Mouse (Mus musculus) heart, adult 18-20 months (tissue): ENCODE results near the gene Zc3h4. TPM values are rescaled to one million over a fixed set of nuclear protein-coding genes. Genes with fewer than 3 reads are reported as not detected.
"Not testable (repeated sequence)": the region's sequence is repeated elsewhere in the genome, so short reads cannot be mapped to it uniquely, and the experiment has no call there.

Experiments
- DNase-seq, 2 experiments: peaks; one replicate each; pipeline ENCODE4 v3.0.0; 2021 to 2022; ENCODE audit warnings: mixed read lengths in 1 of 2
- long read RNA-seq, 2 experiments: library from polyadenylated mRNA; stranded (forward); transcript quantifications; one replicate each; pipeline ENCODE4 v2.0.0; 2021
- total RNA-seq, 2 experiments: library from RNA; stranded (reverse); gene quantifications; 2 replicates each; pipeline ENCODE4 v1.2.3; 2021

The Zc3h4 gene
- total RNA-seq, result 10 to 100 TPM; 25.4 to 34.5 TPM
- long read RNA-seq, experiment 1, partial matches to known transcripts, result 2 of 5 reads
- long read RNA-seq, experiment 1, other reads (novel, unspliced or antisense), result 3 of 5 reads
- long read RNA-seq, experiment 2, result 0 reads

DNA sequence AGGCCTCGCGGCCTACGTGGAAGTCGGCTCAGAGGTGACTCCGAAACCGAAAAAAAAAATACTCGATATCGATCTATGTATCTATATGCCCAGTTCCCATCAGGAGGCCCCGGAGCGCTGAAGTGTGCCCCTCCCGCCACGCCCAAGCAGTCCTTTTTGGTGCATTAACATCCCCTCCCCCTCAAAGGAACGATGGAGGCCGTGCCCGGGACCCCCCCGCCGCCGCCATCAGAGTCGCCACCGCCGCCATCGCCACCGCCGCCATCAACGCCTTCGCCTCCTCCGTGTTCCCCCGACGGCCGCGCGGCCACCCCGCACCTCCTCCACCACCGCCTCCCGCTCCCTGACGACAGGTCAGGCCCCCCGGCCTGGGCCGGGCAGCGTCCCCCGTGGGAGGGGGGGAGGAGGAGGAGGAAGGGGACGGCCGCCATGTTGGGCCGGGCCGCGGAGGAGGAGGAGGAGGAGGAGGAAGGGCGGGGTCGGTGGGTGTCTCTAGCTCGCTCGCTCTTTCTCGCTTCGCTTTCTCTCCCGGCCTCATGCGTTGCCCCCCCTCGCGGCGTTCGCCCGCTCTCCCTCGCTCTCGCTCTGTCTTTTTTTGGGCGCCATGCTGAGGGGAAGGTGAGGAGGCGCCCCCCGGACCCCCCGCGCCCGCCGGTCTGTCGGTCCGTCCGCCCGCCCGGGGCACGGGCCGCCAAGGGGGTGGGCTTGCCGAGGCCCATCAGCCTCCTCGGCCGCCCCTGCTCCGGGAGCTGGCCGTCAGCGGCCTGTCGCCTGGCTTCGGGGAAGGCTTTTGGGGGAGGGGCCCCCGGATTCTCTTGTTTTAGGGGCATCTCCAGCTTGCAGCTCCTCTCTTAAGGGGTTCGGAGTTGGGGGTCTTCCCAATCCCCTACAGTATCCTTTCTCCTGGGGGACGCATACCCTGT, at the start of gene Zc3h4:
Zc3h4 (plus strand) TSS at position 222 of the 923 bp plus-strand sequence.
- DNase-seq, result peak; percentile 94 to 96

DNA sequence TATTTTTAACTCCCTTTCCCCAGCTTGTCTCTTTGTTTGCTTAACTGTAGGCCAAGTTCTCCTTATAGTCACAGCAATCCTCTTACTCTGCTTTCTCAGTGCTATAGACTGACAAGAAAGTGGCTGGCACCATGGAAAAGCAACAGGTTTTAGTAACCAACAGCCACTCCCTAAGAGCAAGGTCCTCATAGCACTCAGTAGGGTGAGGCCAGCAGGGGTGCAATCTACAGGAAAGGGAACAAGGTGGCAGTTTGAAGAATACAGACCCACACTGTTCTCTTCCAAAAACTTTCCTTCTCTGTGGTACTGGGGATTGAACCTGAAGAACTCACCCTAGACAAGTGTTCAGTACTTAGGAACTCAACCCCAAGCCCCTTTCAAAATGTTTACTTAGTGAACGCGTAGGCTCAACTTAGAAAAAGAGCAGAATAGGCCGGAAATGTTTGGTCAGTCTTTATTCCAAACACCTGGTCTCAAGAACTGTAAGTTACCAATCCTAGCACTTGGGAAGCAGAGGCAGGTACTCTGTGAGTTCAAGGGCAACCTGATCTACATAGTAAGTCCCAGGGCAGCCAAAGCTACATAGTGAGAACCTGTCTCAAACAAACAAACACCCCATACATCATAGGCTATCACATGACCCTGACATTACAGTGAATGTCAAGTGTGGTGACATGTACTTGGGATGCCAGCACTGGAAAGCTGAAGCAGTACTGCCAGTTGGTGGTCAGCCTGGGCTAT, 44.7 kb upstream of the Zc3h4 start:
- no peak for DNase-seq

DNA sequence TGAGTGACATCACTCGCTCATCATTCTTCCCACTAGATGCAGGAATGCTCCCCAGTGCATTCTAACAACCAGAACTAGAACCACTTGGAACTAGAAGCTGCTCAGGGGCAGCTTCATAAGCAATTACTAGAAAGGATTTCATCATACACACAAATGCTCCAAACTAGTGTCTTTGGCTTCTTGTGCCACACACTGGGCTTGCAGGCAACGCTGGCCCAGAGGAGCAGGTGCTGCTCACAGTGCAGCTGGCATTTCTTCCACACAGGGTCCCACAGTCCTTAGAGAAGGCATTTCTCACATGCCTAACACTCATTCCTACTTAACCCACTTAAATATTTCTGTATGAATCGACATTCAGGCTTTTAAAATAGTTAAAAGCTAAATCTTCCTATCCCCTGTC, 43.1 kb upstream of the Zc3h4 start:
- no peak for DNase-seq

DNA sequence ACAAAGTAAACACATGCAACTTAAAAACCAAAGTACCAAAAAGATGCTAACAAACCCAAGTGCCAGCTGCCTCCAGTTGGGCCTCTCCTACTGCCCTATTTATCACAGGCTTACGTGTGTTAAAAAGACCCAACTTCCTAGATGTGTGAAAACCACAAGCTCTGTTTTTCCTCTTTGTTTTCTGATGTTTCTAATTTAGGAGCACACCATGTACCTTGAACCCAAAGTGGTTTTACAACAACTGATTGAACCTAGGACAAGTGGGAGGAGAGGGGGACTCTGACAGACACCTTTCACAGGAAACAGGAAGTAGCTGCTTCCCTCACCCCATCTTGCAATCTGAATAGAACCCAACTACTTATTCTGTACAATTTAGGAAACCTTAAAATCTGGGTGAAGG, 36.4 kb upstream of the Zc3h4 start:
- DNase-seq, result no peak

DNA sequence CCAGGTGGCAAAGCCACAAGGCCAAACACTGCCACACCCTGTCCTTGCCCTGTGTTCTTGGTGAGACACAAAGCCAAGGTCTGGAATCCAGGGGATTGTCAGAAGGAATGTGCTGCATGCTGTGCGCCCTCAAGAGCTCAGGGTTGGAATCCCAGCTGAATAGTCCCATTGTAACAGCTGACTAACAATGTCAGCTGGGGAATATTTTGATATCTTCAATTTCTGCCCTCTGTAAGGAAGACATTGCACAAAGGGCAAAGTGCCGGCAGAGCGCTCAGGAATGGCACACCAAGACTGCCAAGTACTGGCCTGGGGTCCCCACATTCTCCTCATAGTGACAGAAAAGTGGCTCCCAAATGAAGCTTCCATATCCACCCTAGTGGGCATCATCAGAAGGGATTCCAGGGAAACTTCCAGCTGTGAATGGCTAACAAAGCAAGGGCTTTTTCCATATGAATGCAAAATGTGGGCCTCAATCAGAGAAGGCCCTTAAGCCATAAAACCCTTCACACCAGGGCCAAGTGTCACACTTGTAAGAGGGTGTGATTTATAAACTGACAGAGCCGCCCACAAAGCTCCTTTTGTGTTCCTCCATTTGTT, 35.7 kb upstream of the Zc3h4 start:
- DNase-seq, result peak; percentile 18 to 19

DNA sequence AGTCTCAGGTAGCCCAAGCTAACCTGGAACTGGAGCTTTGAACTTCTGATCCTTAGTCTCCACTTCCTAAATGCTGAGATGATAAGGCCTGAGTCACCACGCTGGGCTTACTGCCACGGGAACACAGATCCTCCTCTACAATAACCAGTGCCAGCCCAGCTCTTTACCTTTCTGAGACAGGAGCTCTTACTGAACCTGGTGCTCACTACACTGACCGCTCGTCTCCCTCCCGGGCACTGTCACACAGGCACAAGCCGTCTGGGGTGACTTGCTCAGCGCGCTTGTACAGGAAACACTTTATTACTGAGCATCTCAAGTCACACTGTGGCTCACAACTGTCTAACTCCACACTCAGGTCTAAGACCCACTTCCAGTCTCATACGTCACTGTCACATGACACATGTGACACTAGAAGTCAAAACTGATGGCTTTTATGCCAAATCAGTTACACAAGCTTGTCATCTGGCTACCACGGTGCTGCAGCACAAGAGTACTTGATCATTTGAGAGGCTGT, 34.5 kb upstream of the Zc3h4 start:
- peak; percentile 27 to 39 for DNase-seq

DNA sequence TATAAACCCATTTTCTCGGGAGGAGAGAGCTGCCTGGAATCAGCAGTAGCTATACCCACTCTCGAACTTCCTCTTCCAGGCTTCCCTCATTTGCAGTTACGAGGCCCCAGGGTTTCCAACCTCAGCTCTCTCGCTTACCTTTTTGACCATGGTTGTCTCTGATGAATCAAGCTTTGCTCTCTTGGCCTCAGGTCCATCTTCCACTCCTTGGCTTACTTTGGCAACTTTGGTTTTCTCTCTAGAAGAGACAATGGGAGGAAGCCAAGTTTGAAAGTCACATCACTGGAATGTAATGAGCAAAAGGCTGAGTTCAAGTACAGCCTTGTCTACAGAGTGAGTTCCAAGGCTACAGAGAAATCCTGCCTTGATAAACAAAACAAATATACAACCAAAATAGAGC, 34.0 kb upstream of the Zc3h4 start:
- DNase-seq, result no peak

DNA sequence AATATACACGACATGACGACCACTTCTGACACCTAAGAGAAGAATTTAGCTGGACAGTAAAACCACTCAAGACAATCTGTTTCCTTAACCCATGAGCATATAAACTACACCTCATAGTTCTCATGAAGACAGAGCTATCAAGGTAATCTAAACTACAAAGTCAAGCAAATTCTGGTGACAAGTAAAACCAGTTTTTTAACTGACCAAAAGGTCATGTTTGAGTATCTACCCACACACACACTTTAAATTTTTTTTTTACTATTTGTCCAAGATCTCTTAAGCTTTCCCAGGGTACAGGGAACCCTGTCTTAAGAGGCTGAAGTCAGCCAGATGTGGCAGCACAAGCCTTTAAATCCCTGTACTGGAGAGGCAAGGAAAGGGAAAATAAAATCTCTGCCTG, 31.9 kb upstream of the Zc3h4 start:
- no peak for DNase-seq

DNA sequence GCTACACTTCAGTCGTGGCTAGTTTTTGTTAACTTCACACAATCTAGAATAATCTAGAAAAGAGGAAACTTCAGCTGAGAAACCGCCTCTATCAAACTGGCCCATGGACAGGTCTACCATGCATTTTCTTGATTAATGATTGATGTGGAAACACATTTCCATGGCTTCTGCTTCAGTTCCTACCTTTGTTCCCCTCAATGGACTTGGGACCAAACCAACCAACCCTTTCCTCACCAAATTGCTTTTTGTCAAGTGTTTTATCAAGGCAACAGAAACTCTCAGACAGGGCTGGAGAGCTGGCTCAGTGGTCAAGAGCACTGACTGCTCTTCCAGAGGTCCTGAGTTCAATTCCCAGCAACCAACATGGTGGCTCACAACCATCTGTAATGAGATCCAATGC, 30.1 kb upstream of the Zc3h4 start:
- DNase-seq, result no peak

DNA sequence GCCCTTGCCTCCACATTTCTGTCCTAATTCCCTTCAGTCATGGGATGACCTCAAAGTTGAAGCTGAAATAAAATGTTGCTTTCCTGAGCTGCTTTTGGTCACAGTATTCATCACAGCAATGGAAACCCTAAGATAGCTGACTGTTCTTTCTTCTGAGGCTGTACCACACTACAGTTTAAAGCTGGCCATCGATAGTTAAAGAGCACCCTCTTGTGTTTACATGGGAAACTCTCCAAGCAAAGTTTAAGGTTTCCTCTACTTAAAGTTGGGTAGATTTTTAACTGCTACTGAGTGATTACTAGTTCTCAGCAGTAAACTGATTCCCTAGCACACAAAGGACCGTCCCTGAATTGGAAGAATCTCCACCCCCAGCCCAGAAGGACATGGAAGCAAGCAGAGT, 27.0 kb upstream of the Zc3h4 start:
- DNase-seq, result no peak

DNA sequence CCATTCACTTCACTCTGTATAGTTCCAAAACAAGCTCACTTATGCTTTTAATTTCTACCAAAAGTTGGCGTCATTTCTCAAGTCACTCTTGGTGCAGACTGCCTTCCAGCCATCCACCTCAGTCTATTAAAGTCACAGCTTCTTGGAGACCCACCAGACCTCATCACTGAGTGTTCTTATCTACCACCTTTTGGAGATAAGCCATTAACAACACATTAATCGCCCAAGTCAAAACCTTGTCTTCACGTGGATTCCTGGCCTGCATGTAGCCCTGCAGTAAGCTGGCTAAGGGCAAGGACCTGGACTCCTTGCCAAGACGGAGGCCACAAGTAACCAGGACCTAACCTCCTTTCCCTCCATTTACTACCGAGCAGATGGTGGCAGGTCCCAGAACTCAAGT, 25.7 kb upstream of the Zc3h4 start:
- no peak for DNase-seq

DNA sequence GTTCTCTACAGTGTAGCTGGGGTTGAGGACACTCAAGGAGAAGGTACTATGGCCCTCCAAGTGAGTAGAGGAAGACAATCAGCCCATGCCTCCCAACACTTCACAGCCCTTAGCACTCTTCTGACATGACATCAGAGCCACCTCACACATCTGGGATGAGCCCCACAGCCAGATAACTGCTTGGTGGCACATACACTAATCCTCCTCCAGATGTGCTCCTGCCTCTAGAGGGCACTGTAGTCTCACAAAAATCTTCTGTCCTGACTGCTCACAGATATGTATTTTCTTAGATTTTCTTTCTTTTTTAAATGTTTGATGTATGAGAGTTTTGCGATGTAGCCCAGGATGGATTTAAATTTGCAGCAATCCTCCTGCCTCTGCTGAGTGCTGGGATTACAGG, 24.2 kb upstream of the Zc3h4 start:
- DNase-seq, result peak; percentile 30 to 79

DNA sequence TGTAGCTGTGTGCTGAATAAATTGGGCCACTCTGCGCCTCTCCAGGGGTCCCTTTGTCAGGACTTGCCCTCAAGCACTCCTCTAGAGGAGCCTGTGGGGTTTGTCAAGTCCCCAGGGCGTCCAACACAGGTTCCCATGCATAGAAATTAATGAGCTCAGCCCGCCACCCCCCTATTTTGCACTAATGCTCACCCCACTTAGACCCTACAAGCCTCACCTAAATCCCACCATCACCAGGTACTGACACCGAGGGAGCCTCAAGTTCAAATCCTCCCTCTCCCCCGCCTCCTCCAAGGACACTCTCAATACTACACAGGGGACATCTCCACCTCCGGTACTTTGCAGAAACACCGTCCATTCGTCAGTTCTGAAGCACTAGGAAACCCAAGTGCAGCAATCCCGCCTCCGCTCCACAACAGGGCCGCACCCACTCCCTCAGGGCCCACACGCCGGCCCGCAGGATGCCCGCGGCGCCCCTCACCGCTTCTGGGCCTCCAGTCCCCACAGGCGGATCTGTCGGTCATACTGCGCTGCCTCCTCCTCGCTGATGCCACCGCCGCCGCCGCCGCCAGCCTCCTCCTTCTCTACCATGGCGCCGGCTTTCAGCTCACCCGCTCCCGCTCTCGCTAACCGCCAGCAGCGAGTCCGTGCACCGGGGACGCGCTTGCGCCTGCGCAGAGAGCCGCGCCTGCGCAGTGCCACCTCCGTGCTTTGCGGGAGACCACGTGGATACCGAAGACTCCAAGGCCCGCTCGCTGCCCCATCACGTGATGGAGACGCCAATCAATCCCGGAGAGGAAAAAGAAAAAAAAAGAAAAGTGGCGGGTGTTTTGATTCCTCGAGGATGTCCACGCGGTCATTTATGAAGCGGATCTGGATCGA, 13.3 kb upstream of the Zc3h4 start, which contains the start of gene Sae1:
Sae1 (minus strand) TSS at position 647 of the 882 bp plus-strand sequence.
- DNase-seq, result peak; percentile 96 to 98

DNA sequence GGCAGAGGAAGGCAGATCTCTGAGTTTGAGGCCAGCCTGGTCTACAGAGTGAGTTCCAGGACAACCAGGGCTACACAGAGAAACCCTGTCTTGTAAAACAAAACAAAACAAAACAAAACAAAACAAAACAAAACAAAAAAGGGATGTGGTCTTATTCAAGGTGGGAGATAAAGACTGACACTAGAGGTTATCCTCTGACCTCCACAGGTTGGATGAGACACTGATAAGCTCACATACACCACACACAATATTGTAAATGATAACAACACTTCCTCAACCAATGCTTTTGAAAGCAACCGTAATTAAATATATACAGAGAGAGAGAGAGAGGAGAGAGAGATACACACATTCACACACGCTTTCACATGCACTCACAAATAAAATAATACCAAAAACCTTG, 10.8 kb upstream of the Zc3h4 start:
- DNase-seq, result not testable (repeated sequence)

DNA sequence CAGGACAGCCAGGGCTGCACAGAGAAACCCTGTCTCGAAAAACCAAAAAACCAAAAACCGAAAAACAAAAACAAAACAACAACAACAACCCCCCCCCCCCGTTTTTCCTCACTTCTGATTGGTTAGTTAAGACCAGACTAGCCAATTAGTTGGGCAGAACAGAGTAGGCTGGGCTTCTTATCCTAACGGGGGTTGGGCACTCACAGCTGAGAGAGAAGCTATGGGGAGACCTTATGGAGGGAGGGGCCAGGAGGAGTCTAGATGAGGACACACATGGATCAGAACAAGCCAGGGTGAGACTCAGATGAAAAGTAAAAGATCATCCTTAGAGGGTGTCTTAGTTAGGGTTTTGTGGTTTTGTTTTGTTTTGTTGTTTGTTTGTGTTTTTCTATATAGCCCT, 7.8 kb upstream of the Zc3h4 start:
- DNase-seq, result no peak

DNA sequence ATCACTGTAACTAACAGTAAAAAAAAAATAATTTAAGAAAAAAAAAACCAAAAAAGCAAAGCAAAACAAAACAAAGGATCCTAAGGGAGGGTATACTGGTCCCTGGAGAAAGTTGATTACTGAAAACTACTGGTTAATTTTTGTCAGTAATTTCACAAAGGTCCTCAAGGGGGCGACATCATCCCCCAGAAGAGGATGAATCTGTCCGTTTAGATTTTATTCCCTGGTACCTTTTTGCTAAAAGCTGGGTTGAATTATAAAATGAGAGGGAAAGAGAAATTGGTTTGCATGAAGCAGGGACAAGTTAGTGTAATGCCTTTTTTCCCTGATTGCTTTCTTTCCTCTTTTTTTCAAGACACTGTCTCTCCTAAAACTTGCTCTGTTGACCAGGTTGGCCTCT, 4.8 kb upstream of the Zc3h4 start:
- peak; percentile 52 to 64 for DNase-seq

DNA sequence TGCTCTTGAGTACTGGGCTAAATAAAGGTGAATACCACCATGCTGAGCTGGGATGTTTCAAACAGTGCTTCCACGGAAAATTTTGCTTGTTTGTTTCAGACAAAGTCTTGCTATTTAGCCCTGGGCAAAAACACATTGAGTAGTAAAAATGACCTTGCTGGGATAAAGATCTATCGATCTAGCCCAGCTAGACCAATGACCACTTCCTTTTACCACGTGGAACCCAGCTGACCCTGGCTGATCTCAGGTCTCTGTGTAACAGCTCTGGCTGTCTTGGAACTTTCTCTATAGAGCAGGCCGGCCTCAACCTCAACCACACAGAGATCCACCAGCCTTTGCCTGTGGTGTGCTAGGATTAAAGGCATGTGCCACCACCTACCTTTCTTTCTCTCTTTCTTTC, 3.2 kb upstream of the Zc3h4 start:
- DNase-seq, result no peak

DNA sequence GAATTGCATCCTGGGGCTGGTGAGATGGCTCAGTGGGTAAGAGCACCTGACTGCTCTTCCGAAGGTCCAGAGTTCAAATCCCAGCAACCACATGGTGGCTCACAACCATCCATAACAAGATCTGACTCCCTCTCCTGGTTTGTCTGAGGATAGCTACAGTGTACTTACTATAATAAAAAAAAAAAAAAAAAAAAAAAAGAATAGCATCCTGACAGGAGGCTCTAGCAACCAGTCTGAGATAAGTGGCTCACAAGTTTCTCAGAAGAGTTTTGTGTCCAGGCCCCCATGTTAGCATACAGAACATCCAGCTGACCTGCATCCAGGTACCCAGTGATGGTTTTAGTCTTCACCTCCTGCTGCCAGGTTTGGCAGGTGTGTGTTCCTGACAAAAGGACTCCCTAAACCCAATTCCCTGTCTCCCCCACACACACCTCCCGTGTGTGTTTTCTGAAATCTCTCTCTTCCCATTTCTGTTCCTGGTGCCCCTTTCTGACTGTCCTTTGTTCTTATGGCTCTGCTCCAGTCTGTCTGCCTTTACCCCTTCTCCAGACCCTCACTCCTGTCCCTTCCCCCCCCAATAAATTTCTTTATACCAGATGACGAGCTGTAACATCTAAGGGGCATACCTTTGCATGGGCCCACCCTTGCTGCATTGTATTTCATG, 2.2 kb upstream of the Zc3h4 start:
- DNase-seq, result no peak

DNA sequence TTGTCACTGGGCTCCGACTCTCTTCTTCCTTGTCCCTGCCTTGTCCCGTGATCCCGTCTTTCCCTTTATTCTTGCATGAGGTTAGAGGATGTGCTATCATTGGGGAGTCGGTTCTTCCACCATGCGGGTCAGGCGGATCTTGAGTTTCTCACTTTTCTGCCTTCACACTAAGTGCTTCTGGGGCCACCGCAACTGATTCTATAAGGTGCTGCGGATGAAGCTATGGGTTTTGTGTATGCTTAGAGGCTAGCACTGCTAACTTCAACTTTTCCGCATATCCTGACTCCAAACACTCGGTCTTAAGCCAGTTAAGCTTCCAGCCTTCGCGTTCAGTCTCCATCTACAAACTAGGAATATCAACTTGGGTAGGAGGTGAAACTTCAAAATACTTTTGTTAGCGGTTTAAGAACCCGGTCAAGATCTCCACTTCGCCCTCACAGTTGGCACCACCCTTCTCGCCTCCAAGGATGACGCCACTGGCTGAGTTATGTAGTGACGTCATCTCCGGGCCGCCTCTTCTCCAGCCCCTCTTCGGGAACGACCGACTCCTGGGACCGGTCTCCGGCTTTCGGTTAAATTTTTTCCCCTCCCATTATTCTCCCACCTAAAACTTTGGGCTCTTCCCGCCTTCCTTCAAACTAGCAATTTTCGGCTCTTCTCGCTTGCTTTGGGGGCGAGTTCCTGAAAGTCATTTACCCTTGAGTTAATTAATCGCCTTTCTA, 1.5 kb upstream of the Zc3h4 start:
- DNase-seq, result peak; percentile 96
